Mouse (Mus musculus) left cerebral cortex, postnatal 14 days (tissue): Measurements from ENCODE around the gene Enpp1. TPM values are rescaled to one million over a fixed set of nuclear protein-coding genes. Genes with fewer than 3 reads are reported as not detected.

Experiments
- total RNA-seq, 2 experiments: library from RNA; stranded (reverse); gene quantifications; 2 replicates each; pipeline ENCODE4 v1.2.3; 2021

Enpp1 gene
- total RNA-seq, 2 experiments from 2014 or later, result 4.1 to 5.2 TPM

Other genes starting within 250 kb of the Enpp1 start
- 10 to 100 TPM; 30.4 to 35.1 TPM for gene Ccn2, start 116.7 kb downstream of the Enpp1 start, total RNA-seq
- gene Enpp3, start 130.7 kb upstream of the Enpp1 start, total RNA-seq, result under 1 TPM; 0.63 to 0.94 TPM
- gene Med23, start 157.8 kb upstream of the Enpp1 start, total RNA-seq, result 10 to 100 TPM; 29.3 to 41.2 TPM
- not detected for gene Arg1, start 215.3 kb upstream of the Enpp1 start, total RNA-seq